Mouse (Mus musculus) heart, postnatal 14 days (tissue): ENCODE data around the gene Zfp706. TPM values are rescaled to one million over a fixed set of nuclear protein-coding genes. Genes with fewer than 3 reads are reported as not detected.
"Not testable (repeated sequence)": the region's sequence is repeated elsewhere in the genome, so short reads cannot be mapped to it uniquely, and the experiment has no call there.

ENCODE experiments used
- DNase-seq, 2 experiments: peaks; one replicate each; pipeline ENCODE4 v3.0.0; 2021 to 2022
- intact Hi-C: fragments of 180-260 bp; cut with DNase I; formaldehyde crosslinking; loops from one replicate; pipeline ENCODE4 v1.15.1; 2025
- total RNA-seq, 2 experiments: library from RNA; stranded (reverse); gene quantifications; 2 replicates each; pipeline ENCODE4 v1.2.3; 2021

Gene Zfp706
- total RNA-seq, 2 experiments from 2014 or later, result 194 to 211 TPM

- intact Hi-C loops, result no loop called here
- DNase-seq, result no peak
Observed at GRCm38 (mm10) chr15:37011897-37012296, 4.3 kb upstream of the Zfp706 start.

GRCm38 (mm10) chr15:37011316-37011715, 3.7 kb upstream of the Zfp706 start:
- intact Hi-C loops, result no loop called here
- DNase-seq, result no peak

- intact Hi-C loops, result loop anchor here (5.0 to 10.0 kb wide), 3 partner anchors 71 to 296 kb away; no protein-coding TSS in a partner anchor
- DNase-seq, result no peak
Observed at GRCm38 (mm10) chr15:37008546-37008945, 973 bp upstream of the Zfp706 start.

- peak in 1 of 2 experiments; percentile 28 for DNase-seq
- intact Hi-C loops, result loop anchor here (5.0 to 10.0 kb wide), 3 partner anchors 71 to 296 kb away; no protein-coding TSS in a partner anchor
Observed at GRCm38 (mm10) chr15:37007959-37008419, 416 bp upstream of the Zfp706 start.

- intact Hi-C loops, result loop anchor here (1.0 to 10.0 kb wide), 4 partner anchors 69 to 294 kb away; no protein-coding TSS in a partner anchor
- peak in 1 of 2 experiments; percentile 39 for DNase-seq
Observed at GRCm38 (mm10) chr15:37006475-37007164, 953 bp downstream of the Zfp706 start.

GRCm38 (mm10) chr15:37005793-37006474, 1.6 kb downstream of the Zfp706 start:
- no peak for DNase-seq
- intact Hi-C loops, result loop anchor here (1.0 to 10.0 kb wide), 4 partner anchors 69 to 294 kb away; no protein-coding TSS in a partner anchor

- intact Hi-C loops, result loop anchor here (5.0 to 10.0 kb wide), 3 partner anchors 68 to 293 kb away; no protein-coding TSS in a partner anchor
- DNase-seq, result no peak
Observed at GRCm38 (mm10) chr15:37004858-37005257, 2.7 kb downstream of the Zfp706 start.

- intact Hi-C loops, result loop anchor here (10.0 kb wide), 1 partner anchor 147 kb away; no protein-coding TSS in a partner anchor
Observed at GRCm38 (mm10) chr15:37002276-37002675, 5.3 kb downstream of the Zfp706 start.

GRCm38 (mm10) chr15:36999602-37000001, 8.0 kb downstream of the Zfp706 start:
- not testable (repeated sequence) for DNase-seq
- intact Hi-C loops, result loop anchor here (10.0 kb wide), 1 partner anchor 145 kb away; no protein-coding TSS in a partner anchor

More at GRCm38 (mm10) chr15:37002276-37002675, 5.3 kb downstream of the Zfp706 start:
- DNase-seq, result no peak

- DNase-seq, result no peak
- intact Hi-C loops, result no loop called here
Observed at GRCm38 (mm10) chr15:36995166-36995565, 12.4 kb downstream of the Zfp706 start.

- intact Hi-C loops, result no loop called here
- DNase-seq, result no peak
Observed at GRCm38 (mm10) chr15:36994665-36995064, 12.9 kb downstream of the Zfp706 start.

GRCm38 (mm10) chr15:36993435-36994178, 14.0 kb downstream of the Zfp706 start:
- intact Hi-C loops, result no loop called here
- DNase-seq, result no peak

- DNase-seq, result no peak
- intact Hi-C loops, result no loop called here
Observed at GRCm38 (mm10) chr15:36991353-36991752, 16.2 kb downstream of the Zfp706 start.

GRCm38 (mm10) chr15:36989922-36990321, 17.7 kb downstream of the Zfp706 start:
- intact Hi-C loops, result no loop called here
- DNase-seq, result no peak

GRCm38 (mm10) chr15:36988718-36989115, 18.9 kb downstream of the Zfp706 start:
- intact Hi-C loops, result no loop called here
- no peak for DNase-seq

GRCm38 (mm10) chr15:36987976-36988717, 19.4 kb downstream of the Zfp706 start:
- intact Hi-C loops, result no loop called here
- no peak for DNase-seq

GRCm38 (mm10) chr15:36987211-36987877, 20.2 kb downstream of the Zfp706 start:
- no peak for DNase-seq
- intact Hi-C loops, result no loop called here

GRCm38 (mm10) chr15:36985567-36985925, 22.0 kb downstream of the Zfp706 start:
- intact Hi-C loops, result no loop called here
- no peak for DNase-seq

GRCm38 (mm10) chr15:36984921-36985566, 22.5 kb downstream of the Zfp706 start:
- intact Hi-C loops, result no loop called here
- no peak for DNase-seq
